Mouse (Mus musculus) heart, postnatal 0 days (tissue): ENCODE measurements around the gene Aym1.

ENCODE experiments used
- CTCF ChIP-seq: IDR thresholded peaks from 2 replicates; pipeline ENCODE4 v1.5.1; 2016; ENCODE audit warnings: antibody characterized with exemption, control low read depth, low read depth
- EP300 ChIP-seq: IDR thresholded peaks from 2 replicates; pipeline ENCODE4 v1.6.1; 2016; ENCODE audit warnings: antibody characterized with exemption, low read depth

- TF ChIP-seq CTCF, result no peak
- no peak for TF ChIP-seq EP300
These were observed 7.3 kb upstream of the Aym1 start for GRCm38 (mm10) chr5:113349810-113350209.
